Mouse (Mus musculus) olfactory bulb, adult 2 months (tissue): ENCODE results near the gene Acvr1b. TPM values are rescaled to one million over a fixed set of nuclear protein-coding genes. Genes with fewer than 3 reads are reported as not detected.

Source experiments
- H3K27ac ChIP-seq: fragments of 200-500 bp; 2 replicates; pipeline ENCODE4 v1.5.1; 2012; ENCODE audit warnings: low read depth, low read length; ENCODE audit not compliant: insufficient read depth
- H3K4me1 ChIP-seq: fragments of 200-500 bp; 2 replicates; pipeline ENCODE4 v1.6.1; 2012; ENCODE audit warnings: low read length; ENCODE audit not compliant: control insufficient read depth, insufficient read depth
- H3K4me3 ChIP-seq: fragments of 200-500 bp; 2 replicates; pipeline ENCODE4 v1.5.1; 2012; ENCODE audit warnings: mild to moderate bottlenecking, low read depth, low read length, moderate library complexity; ENCODE audit not compliant: insufficient read depth
- CTCF ChIP-seq: fragments of 200-500 bp; IDR thresholded peaks from 2 replicates; pipeline ENCODE4 v1.5.1; 2012; ENCODE audit warnings: low read depth, mild to moderate bottlenecking, low read length, moderate library complexity; ENCODE audit not compliant: insufficient read depth
- POLR2A ChIP-seq: fragments of 200-500 bp; IDR thresholded peaks from 2 replicates; pipeline ENCODE4 v1.6.1; 2012; ENCODE audit warnings: mild to moderate bottlenecking, low read depth, low read length, moderate library complexity; ENCODE audit not compliant: insufficient read depth
- whole genome bisulfite sequencing: fragments of 180-500 bp; shearing (Covaris S2); methylation state at CpG from one replicate; pipeline ENCODE4 v1.1.7; 2018; 5-methylcytosine and 5-hydroxymethylcytosine counted together
- polyA plus RNA-seq: library from polyadenylated mRNA; stranded (reverse); fragments of >200 nt; gene quantifications from 2 replicates; pipeline ENCODE4 v1.2.4, GENCODE M21; 2012; ENCODE audit warnings: low replicate concordance; ENCODE audit not compliant: missing spikeins, insufficient read depth, insufficient read length

Gene Acvr1b
- polyA plus RNA-seq, 1 experiment, result not detected

DNA sequence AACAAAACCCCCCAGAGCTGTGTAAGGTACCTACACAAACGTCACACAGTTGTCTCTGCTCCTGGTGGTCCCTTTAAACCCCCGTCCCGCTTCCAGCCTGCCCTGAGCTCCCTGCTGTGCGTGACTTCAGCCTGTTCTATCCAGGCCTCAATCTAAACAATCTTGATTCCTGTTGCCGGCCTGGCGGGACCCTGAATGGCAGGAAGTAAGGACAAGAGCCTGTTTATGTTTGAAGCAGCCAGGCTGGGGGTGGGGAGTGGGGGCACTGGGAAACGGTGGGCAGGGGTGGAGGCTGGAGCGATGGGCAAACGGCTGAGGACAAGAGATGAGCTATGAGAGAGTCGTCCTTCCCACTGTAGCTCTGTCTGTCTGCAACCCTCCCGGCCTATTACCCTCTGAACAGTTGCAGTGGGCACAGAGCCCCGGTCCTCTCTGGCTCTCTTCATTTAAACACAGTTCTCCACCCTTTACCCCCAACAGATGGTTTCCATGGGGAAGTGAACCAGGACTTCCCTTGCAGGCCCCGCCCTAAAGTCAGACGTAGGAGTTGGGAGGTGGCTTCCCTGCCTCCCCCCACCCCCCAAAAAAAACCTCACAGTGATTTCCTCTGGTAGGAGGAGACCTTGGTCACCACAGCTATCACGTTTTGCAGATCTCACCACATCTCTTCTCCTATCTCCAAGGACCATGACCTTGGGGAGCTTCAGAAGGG, 39.7 kb upstream of the Acvr1b start:
- Histone ChIP-seq H3K27ac (no peak overlapping the region), H3K4me3 (no peak overlapping the region)

DNA sequence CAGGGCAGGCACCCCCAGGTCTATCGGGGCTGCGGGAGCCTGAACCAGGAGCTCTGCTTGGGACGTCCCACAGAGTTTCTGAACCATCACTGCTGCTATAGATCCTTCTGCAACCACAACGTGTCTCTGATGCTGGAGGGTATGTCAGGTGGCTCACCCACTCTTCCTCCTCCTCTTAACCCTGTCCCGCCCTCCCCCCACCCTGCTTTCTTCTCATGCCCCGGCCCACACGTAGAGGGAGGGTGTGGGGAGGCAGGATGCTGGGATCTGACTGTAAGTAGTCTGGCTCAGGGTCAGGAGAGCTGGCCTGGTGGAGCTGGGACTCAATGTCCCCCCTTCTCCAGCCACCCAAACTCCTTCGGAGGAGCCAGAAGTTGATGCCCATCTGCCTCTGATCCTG, 38.5 kb upstream of the Acvr1b start:
- Histone ChIP-seq H3K4me1 (peaks cover 18% of the 10 kb centered on the region), H3K27ac (no peak overlapping the region), H3K4me3 (no peak overlapping the region)
- TF ChIP-seq CTCF (no peak), POLR2A (no peak)
- 77% methylated on average over 8 of the region's 8 CpGs for WGBS

More for the DNA sequence above, 39.7 kb upstream of the Acvr1b start:
- H3K4me1 ChIP-seq, result peaks cover 8% of the 10 kb centered on the region; the same call in 1 of the 2 replicates
- no peak for TF ChIP-seq POLR2A
- TF ChIP-seq CTCF, result no peak
- 62% methylated on average over 15 of the region's 15 CpGs for WGBS

DNA sequence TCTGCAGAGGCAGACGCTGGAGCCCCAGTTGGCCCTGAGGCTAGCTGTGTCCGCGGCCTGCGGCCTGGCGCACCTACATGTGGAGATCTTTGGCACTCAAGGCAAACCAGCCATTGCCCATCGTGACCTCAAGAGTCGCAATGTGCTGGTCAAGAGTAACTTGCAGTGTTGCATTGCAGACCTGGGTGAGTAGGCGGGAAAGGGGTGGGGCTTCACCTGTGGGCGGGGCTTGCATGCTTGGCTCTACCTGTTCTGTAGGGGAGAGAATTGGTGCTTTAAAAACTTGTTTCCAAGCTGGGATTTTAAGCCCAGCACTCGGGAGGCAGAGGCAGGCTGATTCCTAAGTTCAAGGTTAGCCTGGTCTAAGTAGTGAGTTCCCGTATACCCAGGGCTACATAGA, 36.4 kb upstream of the Acvr1b start:
- 86% methylated on average over 11 of the region's 11 CpGs for WGBS
- H3K27ac ChIP-seq, result no peak overlapping the region
- H3K4me3 ChIP-seq, result no peak overlapping the region
- peaks cover 10% of the 10 kb centered on the region for H3K4me1 ChIP-seq
- TF ChIP-seq CTCF, result no peak
- no peak for TF ChIP-seq POLR2A

DNA sequence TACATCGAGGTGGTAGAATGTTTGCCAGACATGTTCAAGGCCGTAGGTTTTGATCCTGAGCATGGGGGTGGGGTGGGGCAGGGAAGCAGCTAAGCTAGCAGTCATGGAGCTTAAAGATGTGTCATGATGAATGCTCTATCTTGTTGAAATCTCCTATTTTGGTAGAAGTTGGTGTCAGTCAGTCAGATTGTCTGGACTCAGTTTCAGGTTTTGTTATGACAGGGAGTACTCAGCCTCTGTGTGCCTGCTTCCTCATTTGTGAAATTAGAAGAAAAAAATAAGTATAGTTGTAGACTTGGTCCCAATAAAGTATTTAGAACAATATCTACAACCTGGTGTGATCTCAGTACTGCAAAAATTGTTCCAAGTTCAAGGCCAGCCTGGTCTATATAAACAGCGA, 35.2 kb upstream of the Acvr1b start:
- Histone ChIP-seq H3K27ac (no peak overlapping the region), H3K4me3 (no peak overlapping the region)
- TF ChIP-seq POLR2A (no peak), CTCF (no peak)

DNA sequence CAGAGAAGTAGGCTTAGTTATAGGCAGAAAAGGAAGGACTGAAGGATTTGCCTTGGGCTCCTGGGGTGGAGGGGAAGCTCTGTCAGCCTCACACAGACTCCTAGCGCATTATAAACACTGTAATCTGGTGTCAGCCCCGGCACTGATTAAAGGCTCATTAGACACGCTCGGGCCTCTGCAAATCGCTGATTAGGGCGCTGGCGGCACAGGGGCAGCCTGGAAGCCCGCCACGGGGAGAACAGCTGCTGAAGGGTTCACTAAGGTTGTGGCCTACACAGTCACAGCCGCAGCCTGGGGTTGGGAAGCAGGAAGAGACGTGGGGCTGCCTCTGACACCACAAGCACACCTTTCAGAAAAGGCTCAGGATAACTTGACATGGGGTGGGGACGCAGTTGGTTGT, 34.0 kb upstream of the Acvr1b start:
- Histone ChIP-seq H3K27ac (no peak overlapping the region), H3K4me1 (peaks cover 21% of the 10 kb centered on the region), H3K4me3 (no peak overlapping the region)
- no peak for TF ChIP-seq CTCF
- TF ChIP-seq POLR2A, result no peak
- 15% methylated on average over 12 of the region's 12 CpGs for WGBS

More for the DNA sequence above, 35.2 kb upstream of the Acvr1b start:
- WGBS, result 86% methylated on average over 3 of the region's 3 CpGs
- peaks cover 20% of the 10 kb centered on the region for H3K4me1 ChIP-seq

GRCm38 (mm10) chr15:101140587-101140986, 33.3 kb upstream of the Acvr1b start:
- 75% methylated on average over 6 of the region's 6 CpGs for WGBS

DNA sequence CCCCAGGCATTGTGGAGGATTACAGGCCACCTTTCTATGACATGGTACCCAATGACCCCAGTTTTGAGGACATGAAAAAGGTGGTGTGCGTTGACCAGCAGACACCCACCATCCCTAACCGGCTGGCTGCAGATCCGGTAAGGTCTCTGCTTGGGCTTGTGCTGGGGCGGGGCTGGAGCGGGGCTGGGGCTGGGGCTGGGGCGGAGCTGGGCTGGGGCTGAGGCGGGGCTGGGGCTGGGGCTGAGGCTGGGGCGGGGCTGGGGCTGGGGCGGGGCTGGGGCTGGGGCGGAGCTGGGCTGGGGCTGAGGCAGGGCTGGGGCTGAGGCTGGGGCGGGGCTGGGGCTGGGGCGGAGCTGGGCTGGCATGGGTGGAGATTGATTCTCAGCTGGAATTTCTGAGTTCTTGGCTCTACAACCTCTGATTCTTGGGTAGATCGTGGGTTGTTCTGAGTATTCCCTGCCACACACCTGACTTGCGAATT, 32.8 kb upstream of the Acvr1b start:
- Histone ChIP-seq H3K4me3 (no peak overlapping the region), H3K4me1 (peaks cover 33% of the 10 kb centered on the region), H3K27ac (no peak overlapping the region)
- 37% methylated on average over 9 of the region's 14 CpGs for WGBS
- TF ChIP-seq CTCF (no peak), POLR2A (no peak)

More at GRCm38 (mm10) chr15:101140587-101140986, 33.3 kb upstream of the Acvr1b start:
- Histone ChIP-seq H3K4me1 (peaks cover 28% of the 10 kb centered on the region), H3K4me3 (no peak overlapping the region), H3K27ac (no peak overlapping the region)
- TF ChIP-seq POLR2A (no peak), CTCF (no peak)

DNA sequence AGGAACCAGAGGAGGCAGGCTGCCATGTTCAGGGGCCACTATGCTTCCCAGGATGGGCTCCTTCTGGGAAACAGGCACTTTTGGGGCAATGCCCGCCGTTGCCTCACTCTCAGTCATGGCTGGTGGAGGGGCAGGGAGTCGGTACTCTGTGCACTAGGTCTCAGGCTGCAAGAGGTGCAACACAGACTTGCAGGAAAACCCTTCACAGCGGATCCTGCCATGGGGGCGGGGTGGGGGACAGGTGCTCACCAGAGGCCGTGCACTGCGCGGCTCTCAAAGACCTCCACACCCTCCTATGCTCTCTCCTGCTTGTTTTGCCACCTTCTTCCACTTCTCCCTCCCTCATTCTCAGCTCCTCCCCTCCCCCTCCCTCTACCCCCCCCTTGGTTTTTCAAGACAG, 31.2 kb upstream of the Acvr1b start:
- H3K4me1 ChIP-seq, result peaks cover 38% of the 10 kb centered on the region
- WGBS, result 82% methylated on average over 8 of the region's 8 CpGs
- H3K27ac ChIP-seq, result no peak overlapping the region
- TF ChIP-seq POLR2A, result no peak
- no peak for TF ChIP-seq CTCF
- H3K4me3 ChIP-seq, result no peak overlapping the region

DNA sequence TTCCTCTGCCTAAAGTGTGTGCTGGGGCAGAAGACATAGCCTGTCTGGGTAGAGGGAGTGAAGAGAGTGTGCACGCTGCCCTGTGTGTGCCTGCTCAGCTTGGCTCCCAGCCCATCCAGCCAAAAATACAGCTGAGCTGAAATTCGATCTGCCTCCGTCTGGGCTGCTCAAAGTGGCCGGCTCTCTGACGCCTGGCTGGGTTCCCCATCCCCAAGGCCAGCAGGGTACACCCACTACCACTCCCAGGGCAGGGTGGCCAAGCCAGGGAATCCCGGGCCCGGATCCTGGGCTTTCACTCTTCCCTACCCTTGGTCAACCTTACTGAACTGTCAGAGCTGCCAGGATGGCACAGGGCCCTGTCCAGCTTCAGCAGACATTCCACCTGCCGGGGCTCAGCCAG, 30.4 kb upstream of the Acvr1b start:
- H3K4me1 ChIP-seq, result peaks cover 38% of the 10 kb centered on the region
- 29% methylated on average over 8 of the region's 8 CpGs for WGBS
- TF ChIP-seq CTCF, result no peak
- TF ChIP-seq POLR2A, result no peak
- no peak overlapping the region for H3K4me3 ChIP-seq
- no peak overlapping the region for H3K27ac ChIP-seq
